Mouse (Mus musculus): ENCODE measurements around the gene Gm6502. TPM values are rescaled to one million over a fixed set of nuclear protein-coding genes. Genes with fewer than 3 reads are reported as not detected.

Gm6502 gene
- total RNA-seq (2023), result not detected

GRCm38 (mm10) chr5:94314135-94314534 is at the start of gene Gm6502:
Gene Gm6502, plus strand, starts transcription at chr5:94314435.

GRCm38 (mm10) chr5:94306696-94307095 is 7.5 kb upstream of the Gm6502 start, which contains the start of gene A430089I19Rik:
Gene A430089I19Rik, minus strand, starts transcription at chr5:94306796.

GRCm38 (mm10) chr5:94339449-94339848 is 25.2 kb downstream of the Gm6502 start, which contains the start of gene AA792892:
Gene AA792892, plus strand, starts transcription at chr5:94339749.

Other genes with a start within 250 kb of the Gm6502 start
- not detected for gene BC061212, start 243.9 kb upstream of the Gm6502 start, total RNA-seq (2023)
- not detected for gene Gm6351, start 238.1 kb upstream of the Gm6502 start, total RNA-seq (2023)
- not detected for gene Gm3106, start 96.4 kb upstream of the Gm6502 start, total RNA-seq (2023)
- gene A430089I19Rik, start 7.6 kb upstream of the Gm6502 start, total RNA-seq (2023), result not detected
- gene AA792892, start 25.3 kb downstream of the Gm6502 start, total RNA-seq (2023), result not detected
- gene Gm7682, start 131.3 kb downstream of the Gm6502 start, total RNA-seq (2023), result not detected
- not detected for gene Gm3139, start 211.9 kb downstream of the Gm6502 start, total RNA-seq (2023)

Measured in CD4-positive naive resting alpha-beta T cell, adult 57 days (primary cell).